Mouse (Mus musculus): ENCODE measurements around the gene Zfp324. TPM values are rescaled to one million over a fixed set of nuclear protein-coding genes. Genes with fewer than 3 reads are reported as not detected.
A peak's percentile ranks its signal among the peaks of the same experiment; 100 is the strongest.

Zfp324 gene
- polyA plus RNA-seq, 1 experiment from 2014 or later: 7.8 TPM

DNA sequence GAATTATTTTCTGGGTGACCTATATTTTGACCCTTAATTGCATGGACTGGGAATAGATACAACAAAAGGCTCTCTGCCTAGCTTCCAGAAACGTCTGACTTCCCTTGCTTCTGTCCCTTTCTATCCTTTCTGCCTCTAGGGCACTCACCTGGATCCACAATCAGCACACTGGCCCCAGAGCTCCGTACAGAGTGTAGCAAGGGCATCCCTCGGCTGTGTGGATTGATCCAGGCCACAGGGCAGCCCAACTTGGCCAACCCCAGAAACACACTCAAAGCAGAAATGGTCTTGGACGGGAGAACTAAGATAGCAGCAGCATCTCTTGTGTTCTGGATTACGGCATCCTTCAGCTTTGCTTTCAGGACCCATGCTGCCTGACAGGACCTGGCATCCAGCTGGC, 31.6 kb downstream of the Zfp324 start:
- WGBS: 59% methylated on average over 5 of the region's 5 CpGs
- H3K27ac ChIP-seq (ENCODE audit: poor library complexity, severe bottlenecking): no peak overlapping the region
- ATAC-seq (ENCODE audit: insufficient number of reproducible peaks, low FRiP score): no peak

DNA sequence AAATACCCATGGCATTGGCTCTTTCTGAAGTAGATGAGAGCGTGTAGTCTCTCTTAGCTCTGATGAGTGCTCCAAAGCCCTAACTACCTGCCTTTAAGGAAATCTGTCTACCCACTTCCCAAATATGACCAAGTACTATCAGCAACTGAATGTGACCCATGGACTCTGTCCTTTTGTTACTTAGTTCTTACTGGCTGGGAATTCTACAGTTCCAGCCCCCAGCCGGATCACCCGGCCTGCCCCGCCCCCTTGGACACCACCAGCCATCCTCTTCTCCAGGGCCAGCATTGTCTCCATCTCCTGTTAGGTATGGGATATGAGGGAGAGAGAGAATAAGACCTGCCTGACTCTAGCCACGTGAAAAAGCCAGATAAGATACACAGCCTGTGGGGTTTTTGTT, 32.4 kb downstream of the Zfp324 start, which contains the start of gene Slc27a5:
Slc27a5 (minus strand) TSS at position 140 of the 400 bp plus-strand sequence.
- H3K4me3 ChIP-seq: no peak within 1 kb of the TSS
- H3K27me3 ChIP-seq (replicated peaks): no peaks in the 10 kb centered on the region
- no peaks in the 10 kb centered on the region for H3K9me3 ChIP-seq (replicated peaks)
- H3K9ac ChIP-seq: no peak within 1 kb of the TSS
- no peaks in the 10 kb centered on the region for H3K4me1 ChIP-seq (replicated peaks)
- H3K4me2 ChIP-seq: no peak within 1 kb of the TSS
- no peaks in the 10 kb centered on the region for H3K36me3 ChIP-seq
- ATAC-seq (ENCODE audit: insufficient number of reproducible peaks, low FRiP score): no peak
- no peak within 1 kb of the TSS for H3K27ac ChIP-seq (ENCODE audit: poor library complexity, severe bottlenecking)
- 71% methylated on average over 5 of the region's 5 CpGs for WGBS

More for the DNA sequence above, 31.6 kb downstream of the Zfp324 start:
- Histone ChIP-seq H3K27me3 (replicated peaks) (no peaks in the 10 kb centered on the region), H3K4me2 (no peak overlapping the region), H3K9ac (no peak overlapping the region), H3K4me1 (replicated peaks) (no peaks in the 10 kb centered on the region), H3K36me3 (no peaks in the 10 kb centered on the region), H3K9me3 (replicated peaks) (no peaks in the 10 kb centered on the region), H3K4me3 (no peak overlapping the region)

GRCm38 (mm10) chr7:12998851-12999250, 33.2 kb downstream of the Zfp324 start, which contains the start of gene Trim28:
Gene Trim28 (plus strand): TSS chr7:12999114.
- 80% methylated on average over 3 of the region's 3 CpGs for WGBS
- no peaks in the 10 kb centered on the region for H3K36me3 ChIP-seq
- ATAC-seq (ENCODE audit: insufficient number of reproducible peaks, low FRiP score): no peak
- H3K9ac ChIP-seq: no peak within 1 kb of the TSS
- no peaks in the 10 kb centered on the region for H3K9me3 ChIP-seq (replicated peaks)
- H3K4me3 ChIP-seq: no peak within 1 kb of the TSS
- no peaks in the 10 kb centered on the region for H3K27me3 ChIP-seq (replicated peaks)
- H3K4me2 ChIP-seq: no peak within 1 kb of the TSS
- H3K27ac ChIP-seq (ENCODE audit: poor library complexity, severe bottlenecking): no peak within 1 kb of the TSS
- H3K4me1 ChIP-seq (replicated peaks): no peaks in the 10 kb centered on the region

GRCm38 (mm10) chr7:13001584-13001983, 35.9 kb downstream of the Zfp324 start:
- Histone ChIP-seq H3K4me1 (replicated peaks) (no peaks in the 10 kb centered on the region), H3K9ac (no peak overlapping the region), H3K36me3 (peaks cover 19% of the 10 kb centered on the region), H3K9me3 (replicated peaks) (no peaks in the 10 kb centered on the region), H3K4me3 (no peak overlapping the region), H3K27ac (ENCODE audit: poor library complexity, severe bottlenecking) (no peak overlapping the region), H3K4me2 (no peak overlapping the region), H3K27me3 (replicated peaks) (peaks cover under 1% of the 10 kb centered on the region; the same call in 1 of the 2 replicates)
- 64% methylated on average over 1 of the region's 1 CpGs for WGBS
- no peak for ATAC-seq (ENCODE audit: insufficient number of reproducible peaks, low FRiP score)

GRCm38 (mm10) chr7:13003380-13003779, 37.7 kb downstream of the Zfp324 start:
- peaks cover 8% of the 10 kb centered on the region for H3K4me1 ChIP-seq (replicated peaks)
- H3K4me3 ChIP-seq: no peak overlapping the region
- H3K27me3 ChIP-seq (replicated peaks): peaks cover 19% of the 10 kb centered on the region
- no peak overlapping the region for H3K4me2 ChIP-seq
- ATAC-seq (ENCODE audit: insufficient number of reproducible peaks, low FRiP score): no peak
- no peak overlapping the region for H3K27ac ChIP-seq (ENCODE audit: poor library complexity, severe bottlenecking)
- peaks cover 37% of the 10 kb centered on the region for H3K36me3 ChIP-seq
- WGBS: 70% methylated on average over 5 of the region's 5 CpGs
- H3K9me3 ChIP-seq (replicated peaks): no peaks in the 10 kb centered on the region
- no peak overlapping the region for H3K9ac ChIP-seq

GRCm38 (mm10) chr7:13006011-13006410, 40.4 kb downstream of the Zfp324 start:
- 86% methylated on average over 17 of the region's 17 CpGs for WGBS
- no peak overlapping the region for H3K4me2 ChIP-seq
- no peak overlapping the region for H3K27ac ChIP-seq (ENCODE audit: poor library complexity, severe bottlenecking)
- no peaks in the 10 kb centered on the region for H3K9me3 ChIP-seq (replicated peaks)
- peaks cover 37% of the 10 kb centered on the region for H3K36me3 ChIP-seq
- H3K9ac ChIP-seq: no peak overlapping the region
- no peak for ATAC-seq (ENCODE audit: insufficient number of reproducible peaks, low FRiP score)
- peaks cover 21% of the 10 kb centered on the region for H3K4me1 ChIP-seq (replicated peaks)
- peaks cover 19% of the 10 kb centered on the region for H3K27me3 ChIP-seq (replicated peaks)
- H3K4me3 ChIP-seq: no peak overlapping the region

- no peak for ATAC-seq (ENCODE audit: insufficient number of reproducible peaks, low FRiP score)
- no peak overlapping the region for H3K27ac ChIP-seq (ENCODE audit: poor library complexity, severe bottlenecking)
- peak overlapping the region; percentile 19; the same call in 1 of the 2 replicates for H3K9ac ChIP-seq
- H3K27me3 ChIP-seq (replicated peaks): peaks cover 19% of the 10 kb centered on the region
- peaks cover 21% of the 10 kb centered on the region for H3K4me1 ChIP-seq (replicated peaks)
- H3K36me3 ChIP-seq: peaks cover 37% of the 10 kb centered on the region
- H3K4me3 ChIP-seq: no peak overlapping the region
- no peaks in the 10 kb centered on the region for H3K9me3 ChIP-seq (replicated peaks)
- 83% methylated on average over 10 of the region's 10 CpGs for WGBS
- no peak overlapping the region for H3K4me2 ChIP-seq
Observed at GRCm38 (mm10) chr7:13006531-13006930, 40.9 kb downstream of the Zfp324 start.

GRCm38 (mm10) chr7:13007341-13008092, 41.9 kb downstream of the Zfp324 start:
- Histone ChIP-seq H3K4me2 (peak overlapping the region; percentile 25; the same call in 1 of the 2 replicates), H3K27ac (ENCODE audit: poor library complexity, severe bottlenecking) (no peak overlapping the region), H3K9ac (0 out of 2 replicates have a peak overlapping the region, but pooled peaks have one; percentile 42), H3K9me3 (replicated peaks) (no peaks in the 10 kb centered on the region), H3K4me3 (peak overlapping the region; percentile 26; the same call in 1 of the 2 replicates), H3K36me3 (peaks cover 37% of the 10 kb centered on the region), H3K4me1 (replicated peaks) (peaks cover 21% of the 10 kb centered on the region), H3K27me3 (replicated peaks) (peaks cover 19% of the 10 kb centered on the region)
- 40% methylated on average over 57 of the region's 57 CpGs for WGBS
- ATAC-seq (ENCODE audit: insufficient number of reproducible peaks, low FRiP score): no peak

DNA sequence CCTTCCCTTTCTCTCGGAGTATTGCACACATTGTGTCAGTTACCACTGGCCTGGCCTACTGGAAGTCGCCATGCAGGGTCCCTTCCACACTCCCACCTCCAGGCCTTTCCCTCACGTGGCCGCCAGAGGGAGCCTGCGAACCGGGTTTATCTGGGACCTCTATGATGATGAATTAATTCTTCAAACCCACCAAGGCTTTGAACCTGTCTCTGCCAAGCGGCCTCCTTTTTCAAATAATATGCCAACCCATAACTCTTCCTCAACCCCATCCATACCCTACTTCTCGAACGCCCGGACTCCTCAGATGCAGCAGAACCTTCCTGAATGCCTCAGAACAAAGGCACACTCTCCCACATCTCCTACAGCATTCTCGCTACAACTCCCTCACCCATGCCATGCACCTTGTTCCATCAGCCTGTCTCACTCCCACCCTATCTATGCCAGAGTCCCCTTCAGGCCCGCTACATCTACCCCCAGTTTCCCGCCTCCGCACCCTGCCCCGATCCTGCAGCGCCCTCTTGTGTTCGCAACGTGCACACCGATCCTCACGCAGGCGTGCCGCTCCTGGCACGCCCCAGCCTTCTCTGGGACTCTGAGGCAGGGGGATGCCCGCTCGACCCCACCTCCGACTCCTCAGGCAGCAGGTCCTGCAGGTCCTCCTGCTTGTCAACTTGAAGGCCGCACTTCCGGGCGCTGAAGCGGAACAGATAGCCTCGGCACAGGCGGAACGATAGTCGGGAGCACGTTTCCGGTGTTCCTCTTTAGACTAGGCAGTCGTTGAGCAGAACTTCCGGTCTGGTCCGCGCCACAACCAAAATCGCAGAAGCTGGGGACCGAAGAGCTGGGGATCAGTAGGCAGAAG, 43.7 kb downstream of the Zfp324 start:
- Histone ChIP-seq H3K27ac (ENCODE audit: poor library complexity, severe bottlenecking) (peak overlapping the region; percentile 88), H3K4me2 (peak overlapping the region; percentile 83), H3K36me3 (peaks cover 37% of the 10 kb centered on the region), H3K4me3 (peak overlapping the region; percentile 65), H3K9ac (peak overlapping the region; percentile 79), H3K9me3 (replicated peaks) (no peaks in the 10 kb centered on the region), H3K4me1 (replicated peaks) (peaks cover 23% of the 10 kb centered on the region), H3K27me3 (replicated peaks) (peaks cover 19% of the 10 kb centered on the region)
- under 1% methylated on average over 42 of the region's 42 CpGs for WGBS
- ATAC-seq (ENCODE audit: insufficient number of reproducible peaks, low FRiP score): peak; percentile 88

DNA sequence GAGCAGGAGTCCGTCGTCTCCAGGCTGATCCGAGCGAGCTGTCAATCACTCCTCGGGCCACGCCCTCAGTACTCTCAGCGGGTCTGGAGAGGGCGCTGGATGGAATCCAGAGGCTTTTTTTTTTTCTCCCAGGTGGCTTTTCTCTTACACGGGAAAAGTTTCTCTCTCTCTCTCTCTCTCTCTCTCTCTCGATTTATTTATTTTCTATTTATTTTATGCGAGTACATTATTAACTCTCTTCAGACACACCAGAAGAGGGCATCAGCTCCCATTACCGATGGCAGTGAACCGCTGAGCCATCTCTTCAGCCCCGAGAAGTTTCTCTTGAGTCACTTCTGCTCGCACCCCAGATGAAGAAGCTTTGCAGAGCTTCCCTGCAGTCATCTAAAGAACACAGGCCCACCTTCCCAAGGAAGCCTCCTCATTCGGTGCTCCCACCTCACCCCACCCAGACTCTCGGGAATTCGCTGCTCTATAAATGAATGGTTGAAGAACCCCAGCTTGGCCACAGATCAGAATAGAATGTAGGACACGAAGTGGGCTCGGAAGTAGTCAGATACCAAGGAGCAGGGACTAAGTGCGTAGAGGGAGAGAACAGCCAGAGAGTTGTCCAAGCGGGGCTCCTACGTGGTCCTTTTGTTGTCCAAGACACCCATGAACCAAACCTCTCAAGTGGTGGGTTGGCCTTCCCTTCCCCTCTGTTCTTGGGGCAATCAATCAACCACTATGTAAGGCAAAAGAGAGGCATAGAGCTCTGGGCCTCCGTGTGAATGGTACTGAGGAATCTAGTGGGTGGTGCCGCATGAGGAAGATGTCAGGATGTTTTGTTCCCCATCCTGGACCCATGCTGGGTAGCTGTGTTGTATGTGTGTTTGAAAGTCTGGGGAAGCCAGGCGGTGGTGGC, 44.6 kb downstream of the Zfp324 start, which contains the start of gene Zbtb45:
Zbtb45 (minus strand) TSS at position 30 of the 904 bp plus-strand sequence.
- Histone ChIP-seq H3K36me3 (peaks cover 30% of the 10 kb centered on the region), H3K27me3 (replicated peaks) (peaks cover 19% of the 10 kb centered on the region), H3K4me3 (peak within 1 kb of the TSS; percentile 65), H3K4me2 (peak within 1 kb of the TSS; percentile 83), H3K9ac (peak within 1 kb of the TSS; percentile 79), H3K27ac (ENCODE audit: poor library complexity, severe bottlenecking) (peak within 1 kb of the TSS; percentile 88), H3K9me3 (replicated peaks) (no peaks in the 10 kb centered on the region), H3K4me1 (replicated peaks) (peaks cover 24% of the 10 kb centered on the region)
- 15% methylated on average over 26 of the region's 26 CpGs for WGBS
- peak; percentile 88 for ATAC-seq (ENCODE audit: insufficient number of reproducible peaks, low FRiP score)

Measured in heart, embryonic 12.5 days (tissue).